Mouse (Mus musculus) hindbrain, embryonic 12.5 days (tissue): ENCODE data around the gene Lrp2. TPM values are rescaled to one million over a fixed set of nuclear protein-coding genes. Genes with fewer than 3 reads are reported as not detected.

Experiments
- ATAC-seq: fragments of 200-750 bp; cut with Nextera tagmentation; 2 replicates; pipeline ENCODE4 v1.8.0; 2017; ENCODE audit warnings: moderate TSS enrichment; ENCODE audit not compliant: low FRiP score
- H3K27ac ChIP-seq: fragments of 300-500 bp; sonication (generic); 2 replicates; pipeline ENCODE4 v1.5.1; 2016; ENCODE audit warnings: mild to moderate bottlenecking
- H3K27me3 ChIP-seq: fragments of 300-500 bp; sonication (generic); 2 replicates; pipeline ENCODE4 v1.6.1; 2016; ENCODE audit warnings: mild to moderate bottlenecking
- H3K36me3 ChIP-seq: fragments of 300-500 bp; sonication (generic); 2 replicates; pipeline ENCODE4 v1.6.1; 2016; ENCODE audit warnings: mild to moderate bottlenecking
- H3K4me1 ChIP-seq: fragments of 300-500 bp; sonication (generic); 2 replicates; pipeline ENCODE4 v1.6.1; 2016
- H3K4me2 ChIP-seq: fragments of 300-500 bp; sonication (generic); replicated peaks from 2 replicates; pipeline ENCODE4 v1.6.1; 2016; ENCODE audit warnings: mild to moderate bottlenecking
- H3K4me3 ChIP-seq: fragments of 300-500 bp; sonication (generic); 2 replicates; pipeline ENCODE4 v1.5.1; 2016; ENCODE audit warnings: mild to moderate bottlenecking
- H3K9ac ChIP-seq: fragments of 300-500 bp; sonication (generic); 2 replicates; pipeline ENCODE4 v1.6.1; 2016; ENCODE audit warnings: mild to moderate bottlenecking, moderate library complexity
- H3K9me3 ChIP-seq: fragments of 300-500 bp; sonication (generic); replicated peaks from 2 replicates; pipeline ENCODE4 v1.6.1; 2016; ENCODE audit warnings: mild to moderate bottlenecking
- WGBS: fragments of 180-500 bp; shearing (Covaris S2); methylation state at CpG from one replicate; pipeline ENCODE4 v1.1.7; 2016; 5-methylcytosine and 5-hydroxymethylcytosine counted together
- polyA plus RNA-seq: library from polyadenylated mRNA; unstranded; fragments of >200 nt; fragmentation: Nextera tagmentation; extraction: Ambion mirVana; gene quantifications from 2 replicates; pipeline ENCODE4 v1.2.1, GENCODE M21; 2016

Lrp2 gene
- 2.6 and 3.2 TPM in 2 replicates for polyA plus RNA-seq

DNA sequence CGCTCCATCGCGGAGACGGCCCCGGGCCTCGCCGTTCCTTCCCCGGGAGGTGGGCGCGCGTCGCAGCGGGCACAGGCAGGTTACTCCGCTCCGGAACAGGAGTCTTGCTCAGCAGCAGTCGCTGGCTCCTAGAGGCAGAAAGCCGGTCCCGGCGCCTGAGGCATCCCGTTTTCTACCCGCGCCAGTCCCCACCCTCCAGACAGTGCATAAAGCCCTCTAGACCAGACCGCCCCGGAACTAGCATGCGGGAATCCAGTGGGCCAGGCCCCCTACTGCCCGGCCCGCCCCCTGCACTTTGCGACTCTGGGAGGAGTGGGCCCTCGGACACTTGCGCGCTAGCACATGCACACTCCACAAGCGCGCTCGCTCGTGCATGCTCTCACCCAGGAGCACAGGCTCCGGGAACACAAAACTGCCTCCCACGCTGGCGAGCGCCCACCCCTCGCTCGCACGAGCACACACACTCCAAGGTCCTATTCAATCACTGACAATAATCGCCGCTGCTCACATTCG lies at the start of gene Lrp2:
Gene Lrp2, minus strand, starts transcription at position 180 of the 513 bp plus-strand sequence.
- under 1% methylated on average over 45 of the region's 45 CpGs for WGBS
- Histone ChIP-seq H3K9me3 (no peaks in the 10 kb centered on the region), H3K36me3 (no peaks in the 10 kb centered on the region), H3K9ac (peak within 1 kb of the TSS; percentile 63), H3K27me3 (peaks cover 55% of the 10 kb centered on the region), H3K4me2 (peak within 1 kb of the TSS; percentile 97), H3K27ac (no peak within 1 kb of the TSS), H3K4me3 (peak within 1 kb of the TSS; percentile 69), H3K4me1 (peaks cover 27% of the 10 kb centered on the region)
- peak; percentile 90 for ATAC-seq

GRCm38 (mm10) chr2:69635064-69635701 lies 49.3 kb upstream of the Lrp2 start:
- no peaks in the 10 kb centered on the region for H3K36me3 ChIP-seq
- no peaks in the 10 kb centered on the region for H3K27me3 ChIP-seq
- peak overlapping the region; percentile 49 for H3K9ac ChIP-seq
- no peak for ATAC-seq
- 12% methylated on average over 11 of the region's 11 CpGs for WGBS
- H3K4me3 ChIP-seq = peak overlapping the region; percentile 29
- no peaks in the 10 kb centered on the region for H3K4me1 ChIP-seq
- H3K27ac ChIP-seq = no peak overlapping the region
- peak overlapping the region; percentile 46 for H3K4me2 ChIP-seq
- H3K9me3 ChIP-seq = no peaks in the 10 kb centered on the region

DNA sequence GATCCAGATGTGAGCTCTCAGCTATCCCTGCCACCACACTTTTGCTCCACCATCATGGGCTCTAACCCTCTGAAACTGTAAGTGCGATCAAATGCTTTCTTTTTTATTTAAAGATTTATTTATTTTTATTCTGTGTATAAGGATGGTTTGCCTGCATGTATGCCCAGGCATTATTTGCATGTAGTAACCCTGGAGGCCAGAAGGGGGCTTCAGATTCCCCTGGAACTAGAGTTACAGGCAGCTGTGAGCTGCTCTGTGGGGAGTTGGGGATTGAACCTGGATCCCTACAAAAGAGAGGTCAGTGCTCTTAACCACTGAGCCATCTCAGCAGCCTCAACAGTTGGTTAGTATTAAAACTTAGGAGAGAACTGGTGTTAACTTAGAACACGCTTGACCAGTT lies 45.6 kb upstream of the Lrp2 start:
- Histone ChIP-seq H3K9ac (no peak overlapping the region), H3K4me2 (no peak overlapping the region), H3K4me1 (no peaks in the 10 kb centered on the region), H3K9me3 (no peaks in the 10 kb centered on the region), H3K4me3 (no peak overlapping the region), H3K27me3 (no peaks in the 10 kb centered on the region), H3K27ac (no peak overlapping the region), H3K36me3 (no peaks in the 10 kb centered on the region)
- ATAC-seq = no peak
- WGBS = 82% methylated on average over 2 of the region's 2 CpGs

DNA sequence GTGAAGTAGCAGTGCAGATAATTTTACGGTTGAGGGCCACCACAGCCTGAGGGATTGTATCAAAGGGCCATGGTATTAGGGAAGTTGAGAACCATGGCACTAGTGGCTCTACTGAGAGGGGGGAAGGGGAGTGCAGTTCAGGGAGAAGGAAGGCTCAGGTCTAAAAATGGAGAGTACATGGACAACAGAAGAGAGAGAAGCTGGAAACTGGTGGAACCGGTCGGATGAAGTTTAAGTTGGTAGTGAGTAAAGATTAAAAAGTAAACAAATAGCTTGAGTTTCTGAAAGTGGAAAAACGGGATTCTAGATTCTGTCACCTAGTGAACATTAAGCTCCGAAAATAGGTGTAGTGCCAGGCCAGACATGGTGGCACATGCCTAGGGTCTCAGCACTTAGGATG lies 44.9 kb upstream of the Lrp2 start:
- H3K9me3 ChIP-seq = no peaks in the 10 kb centered on the region
- H3K9ac ChIP-seq = no peak overlapping the region
- H3K4me3 ChIP-seq = no peak overlapping the region
- no peaks in the 10 kb centered on the region for H3K4me1 ChIP-seq
- no peak overlapping the region for H3K27ac ChIP-seq
- no peak for ATAC-seq
- no peak overlapping the region for H3K4me2 ChIP-seq
- H3K36me3 ChIP-seq = no peaks in the 10 kb centered on the region
- whole genome bisulfite sequencing = 89% methylated on average over 5 of the region's 5 CpGs
- H3K27me3 ChIP-seq = no peaks in the 10 kb centered on the region

DNA sequence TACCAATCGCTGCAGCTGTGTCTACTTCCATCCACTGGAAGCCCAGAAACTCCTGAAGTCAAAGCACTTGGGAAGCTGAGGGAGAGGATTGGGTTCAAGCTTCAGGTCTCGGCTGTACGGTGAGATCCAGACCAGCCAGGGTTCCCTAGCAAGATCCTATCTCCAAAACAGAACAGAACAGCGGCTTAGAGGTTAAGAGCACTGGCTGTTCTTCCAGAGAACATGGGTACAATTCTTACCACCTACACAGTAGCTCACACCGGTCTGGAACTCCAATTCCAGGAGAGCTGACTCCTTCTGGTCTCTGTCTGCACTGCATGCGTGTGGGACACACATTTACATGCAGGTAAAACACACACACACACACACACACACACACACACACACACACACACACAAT lies 44.0 kb upstream of the Lrp2 start:
- no peaks in the 10 kb centered on the region for H3K4me1 ChIP-seq
- H3K4me3 ChIP-seq = no peak overlapping the region
- H3K9ac ChIP-seq = no peak overlapping the region
- no peak overlapping the region for H3K27ac ChIP-seq
- H3K4me2 ChIP-seq = no peak overlapping the region
- H3K27me3 ChIP-seq = no peaks in the 10 kb centered on the region
- H3K9me3 ChIP-seq = no peaks in the 10 kb centered on the region
- no peak for ATAC-seq
- no peaks in the 10 kb centered on the region for H3K36me3 ChIP-seq
- WGBS = 87% methylated on average over 6 of the region's 6 CpGs

GRCm38 (mm10) chr2:69629215-69629614 lies 43.4 kb upstream of the Lrp2 start:
- no peak overlapping the region for H3K4me2 ChIP-seq
- 0 out of 2 replicates have a peak, but pooled peaks have one; percentile 22 for ATAC-seq

GRCm38 (mm10) chr2:69619286-69619685 lies 33.4 kb upstream of the Lrp2 start:
- ATAC-seq = no peak
- H3K4me3 ChIP-seq = no peak overlapping the region
- H3K27ac ChIP-seq = no peak overlapping the region
- no peaks in the 10 kb centered on the region for H3K9me3 ChIP-seq
- no peak overlapping the region for H3K9ac ChIP-seq
- H3K36me3 ChIP-seq = no peaks in the 10 kb centered on the region
- no peaks in the 10 kb centered on the region for H3K4me1 ChIP-seq
- H3K27me3 ChIP-seq = no peaks in the 10 kb centered on the region
- no peak overlapping the region for H3K4me2 ChIP-seq

More at GRCm38 (mm10) chr2:69629215-69629614, 43.4 kb upstream of the Lrp2 start:
- WGBS = 66% methylated on average over 17 of the region's 17 CpGs
- no peaks in the 10 kb centered on the region for H3K9me3 ChIP-seq
- H3K9ac ChIP-seq = no peak overlapping the region
- no peak overlapping the region for H3K4me3 ChIP-seq
- H3K27ac ChIP-seq = no peak overlapping the region
- no peaks in the 10 kb centered on the region for H3K27me3 ChIP-seq
- H3K36me3 ChIP-seq = no peaks in the 10 kb centered on the region
- H3K4me1 ChIP-seq = no peaks in the 10 kb centered on the region

DNA sequence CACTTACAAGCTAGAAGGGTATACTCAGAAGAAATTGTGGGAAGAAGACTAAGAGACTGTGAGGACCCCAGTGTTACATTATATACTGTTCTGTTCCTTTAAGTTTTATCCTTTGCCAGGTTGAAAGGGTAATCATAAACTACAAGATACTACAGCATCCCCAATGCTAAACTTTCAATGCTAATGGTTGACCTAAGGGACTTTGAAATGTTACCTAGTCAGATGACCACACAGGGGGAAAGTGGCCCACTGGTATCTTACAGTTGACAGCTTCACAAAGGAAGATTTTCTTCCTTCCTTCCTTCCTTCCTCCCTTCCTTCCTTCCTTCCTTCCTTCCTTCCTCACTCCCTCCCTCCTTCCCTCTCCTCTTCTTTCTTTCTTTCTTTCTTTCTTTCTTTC lies 32.5 kb upstream of the Lrp2 start:
- no peak overlapping the region for H3K27ac ChIP-seq
- H3K9ac ChIP-seq = no peak overlapping the region
- H3K27me3 ChIP-seq = no peaks in the 10 kb centered on the region
- ATAC-seq = no peak
- no peak overlapping the region for H3K4me2 ChIP-seq
- H3K4me3 ChIP-seq = no peak overlapping the region
- no peaks in the 10 kb centered on the region for H3K4me1 ChIP-seq
- no peaks in the 10 kb centered on the region for H3K9me3 ChIP-seq
- H3K36me3 ChIP-seq = no peaks in the 10 kb centered on the region

GRCm38 (mm10) chr2:69613237-69613636 lies 27.4 kb upstream of the Lrp2 start:
- ATAC-seq = no peak
- Histone ChIP-seq H3K4me1 (peaks cover 3% of the 10 kb centered on the region; the same call in 1 of the 2 replicates), H3K36me3 (no peaks in the 10 kb centered on the region), H3K4me3 (no peak overlapping the region), H3K27me3 (no peaks in the 10 kb centered on the region; the same call in 1 of the 2 replicates), H3K27ac (no peak overlapping the region), H3K9me3 (no peaks in the 10 kb centered on the region), H3K4me2 (no peak overlapping the region), H3K9ac (no peak overlapping the region)
- 68% methylated on average over 4 of the region's 4 CpGs for WGBS

DNA sequence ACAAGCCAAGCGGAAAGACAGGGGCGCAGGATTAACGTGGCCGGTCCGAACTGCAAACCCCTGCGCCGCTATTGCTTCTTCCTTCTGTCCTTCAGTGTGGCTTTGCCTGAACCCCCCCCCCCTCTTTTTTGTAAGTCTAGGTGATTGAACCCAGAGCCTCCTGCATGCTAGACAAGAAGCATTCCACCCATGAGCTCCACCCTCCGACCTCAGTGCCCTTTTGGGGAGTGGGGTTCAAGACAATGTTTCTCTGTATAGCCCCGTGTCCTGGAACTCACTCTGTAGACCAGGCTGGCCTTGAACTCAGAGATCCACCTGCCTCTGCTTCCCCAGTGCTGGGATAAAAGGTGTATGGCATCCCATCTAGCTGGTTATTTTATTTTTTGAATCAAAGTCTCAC lies 26.9 kb upstream of the Lrp2 start:
- no peaks in the 10 kb centered on the region for H3K9me3 ChIP-seq
- no peak overlapping the region for H3K9ac ChIP-seq
- peaks cover 3% of the 10 kb centered on the region; the same call in 1 of the 2 replicates for H3K4me1 ChIP-seq
- H3K4me2 ChIP-seq = no peak overlapping the region
- 55% methylated on average over 9 of the region's 9 CpGs for WGBS
- H3K27me3 ChIP-seq = no peaks in the 10 kb centered on the region; the same call in 1 of the 2 replicates
- H3K27ac ChIP-seq = no peak overlapping the region
- H3K36me3 ChIP-seq = no peaks in the 10 kb centered on the region
- no peak overlapping the region for H3K4me3 ChIP-seq
- no peak for ATAC-seq

DNA sequence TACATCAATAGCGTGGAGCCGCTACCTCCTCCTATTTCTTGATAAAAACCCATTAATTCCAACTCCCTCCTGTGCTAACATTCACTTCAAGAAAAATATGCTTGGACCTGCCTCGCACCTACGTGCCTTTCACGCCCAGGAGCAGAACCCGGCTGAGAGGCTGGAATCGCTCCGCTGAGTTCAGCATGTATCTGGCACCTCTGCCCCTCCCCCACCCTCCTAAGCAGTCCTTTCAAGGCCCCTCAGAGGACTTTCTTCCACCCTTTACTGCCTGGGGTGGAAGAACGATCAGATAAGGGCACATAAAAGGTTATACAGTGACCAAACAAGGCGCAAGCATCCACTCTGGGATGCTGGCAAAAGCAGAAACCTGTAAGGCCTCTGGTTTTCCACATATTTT lies 26.4 kb upstream of the Lrp2 start:
- Histone ChIP-seq H3K4me3 (no peak overlapping the region), H3K36me3 (no peaks in the 10 kb centered on the region), H3K4me2 (no peak overlapping the region), H3K9me3 (no peaks in the 10 kb centered on the region), H3K4me1 (peaks cover 3% of the 10 kb centered on the region; the same call in 1 of the 2 replicates), H3K27ac (no peak overlapping the region), H3K27me3 (no peaks in the 10 kb centered on the region; the same call in 1 of the 2 replicates), H3K9ac (no peak overlapping the region)
- no peak for ATAC-seq
- 18% methylated on average over 10 of the region's 10 CpGs for WGBS

DNA sequence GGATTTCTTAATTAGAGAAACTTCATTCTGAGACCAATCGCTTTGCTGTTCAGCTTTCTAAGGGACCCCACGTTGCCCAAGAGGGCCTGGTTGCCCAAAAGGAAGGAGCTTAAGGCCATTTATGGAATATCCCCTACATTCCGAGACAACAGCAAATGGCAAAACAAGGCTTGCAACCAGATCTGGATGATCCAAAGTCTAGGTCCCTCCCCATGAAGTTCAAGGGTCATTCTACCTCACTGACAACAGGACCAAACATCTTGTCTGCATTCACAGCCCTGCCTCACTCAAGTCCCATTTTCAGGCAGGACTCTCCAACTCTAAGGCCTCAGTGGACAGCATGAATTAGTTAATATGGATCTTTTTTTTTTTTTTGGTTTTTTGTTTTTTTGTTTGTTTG lies 20.8 kb upstream of the Lrp2 start:
- Histone ChIP-seq H3K36me3 (no peaks in the 10 kb centered on the region), H3K4me1 (no peaks in the 10 kb centered on the region), H3K9ac (no peak overlapping the region), H3K4me2 (no peak overlapping the region), H3K4me3 (no peak overlapping the region), H3K9me3 (no peaks in the 10 kb centered on the region), H3K27ac (no peak overlapping the region), H3K27me3 (no peaks in the 10 kb centered on the region)
- no peak for ATAC-seq
- WGBS = 91% methylated on average over 3 of the region's 3 CpGs

- WGBS = 84% methylated on average over 7 of the region's 7 CpGs
- no peaks in the 10 kb centered on the region for H3K36me3 ChIP-seq
- ATAC-seq = no peak
- no peak overlapping the region for H3K4me2 ChIP-seq
- H3K27ac ChIP-seq = no peak overlapping the region
- H3K4me1 ChIP-seq = no peaks in the 10 kb centered on the region
- H3K9me3 ChIP-seq = no peaks in the 10 kb centered on the region
- no peak overlapping the region for H3K9ac ChIP-seq
- no peaks in the 10 kb centered on the region for H3K27me3 ChIP-seq
- H3K4me3 ChIP-seq = no peak overlapping the region
These were observed 18.0 kb upstream of the Lrp2 start for GRCm38 (mm10) chr2:69603726-69604393.
